Mouse (Mus musculus) thymus, postnatal 10 days (tissue): ENCODE results near the gene Zscan2.

Experiments used
- DNase-seq, 2 experiments: peaks; one replicate each; pipeline ENCODE4 v3.0.0; 2021; ENCODE audit warnings: low spot score in 2 of 2

Zscan2 gene

DNA sequence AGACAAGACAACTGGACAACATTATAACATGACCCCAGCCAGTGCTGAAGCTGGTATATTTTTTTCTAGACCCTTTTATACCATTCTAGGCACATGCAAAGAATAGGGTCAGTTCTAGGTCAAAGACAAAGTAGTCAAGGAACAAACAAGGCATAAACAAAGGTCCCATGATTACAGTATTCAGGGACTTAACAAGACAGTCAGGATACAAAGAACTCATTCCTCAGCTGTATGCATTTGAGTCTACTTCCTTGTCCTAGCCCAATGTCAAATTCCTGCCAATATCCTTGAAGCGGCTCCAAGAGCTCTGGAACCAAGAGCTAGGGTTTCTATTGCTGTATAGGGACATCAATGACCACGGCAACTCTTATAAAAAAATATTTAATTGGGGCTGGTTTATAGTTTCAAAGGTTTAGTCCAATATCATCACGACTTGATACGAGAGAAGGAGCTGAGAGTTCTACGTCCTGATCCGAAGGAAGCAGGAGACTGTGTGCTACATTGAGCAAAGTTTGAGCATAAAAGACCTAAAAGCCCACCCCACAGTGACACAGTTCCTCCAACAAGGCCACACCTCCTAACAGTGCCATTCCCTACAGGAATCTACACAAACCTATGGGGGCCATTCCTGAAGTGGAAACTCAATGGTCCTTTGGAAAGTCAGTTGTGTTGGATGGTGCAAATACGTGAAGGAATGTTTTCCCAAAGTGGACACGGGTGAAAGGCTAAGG lies 16.6 kb upstream of the Zscan2 start:
- no peak for DNase-seq

GRCm38 (mm10) chr7:80844691-80845090 lies 16.0 kb upstream of the Zscan2 start:
- no peak for DNase-seq

GRCm38 (mm10) chr7:80845621-80846279 lies 15.0 kb upstream of the Zscan2 start:
- DNase-seq: no peak

DNA sequence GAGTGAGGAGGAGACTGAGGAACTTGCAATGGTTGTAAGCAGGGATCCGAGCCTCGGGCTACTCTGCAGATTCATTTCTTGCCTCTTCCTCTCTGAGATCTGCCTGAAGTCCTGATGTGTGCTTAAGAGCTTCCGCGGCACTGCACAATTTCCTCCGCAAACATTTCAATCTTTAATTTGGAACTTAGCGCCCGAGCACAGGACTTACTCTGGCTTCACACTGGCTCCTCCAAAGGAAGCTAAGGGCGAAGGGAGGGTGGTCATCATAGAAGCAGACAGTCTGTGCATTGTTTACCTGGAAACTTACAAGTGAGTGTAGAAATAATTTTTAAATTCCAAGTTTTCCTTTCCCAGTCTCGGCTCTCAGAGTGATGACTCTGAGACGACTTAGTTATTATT lies 14.4 kb upstream of the Zscan2 start:
- no peak for DNase-seq

GRCm38 (mm10) chr7:80846709-80847108 lies 14.0 kb upstream of the Zscan2 start:
- no peak for DNase-seq

GRCm38 (mm10) chr7:80849267-80849666 lies 11.5 kb upstream of the Zscan2 start:
- DNase-seq: no peak

GRCm38 (mm10) chr7:80849710-80850109 lies 11.0 kb upstream of the Zscan2 start:
- peak in 1 of 2 experiments; percentile 51 for DNase-seq

- DNase-seq: peak; percentile 41 to 51
These were observed 10.2 kb upstream of the Zscan2 start for GRCm38 (mm10) chr7:80850520-80850919.

- DNase-seq: no peak
These were observed 7.5 kb upstream of the Zscan2 start for GRCm38 (mm10) chr7:80853218-80853617.

- no peak for DNase-seq
These were observed 5.4 kb upstream of the Zscan2 start for GRCm38 (mm10) chr7:80855316-80855715.

GRCm38 (mm10) chr7:80857181-80857580 lies 3.5 kb upstream of the Zscan2 start:
- DNase-seq: peak; percentile 65 to 78

GRCm38 (mm10) chr7:80860227-80860626 lies 493 bp upstream of the Zscan2 start:
- peak; percentile 69 to 71 for DNase-seq

- DNase-seq: no peak
These were observed 1.8 kb downstream of the Zscan2 start for GRCm38 (mm10) chr7:80862475-80862874.

DNA sequence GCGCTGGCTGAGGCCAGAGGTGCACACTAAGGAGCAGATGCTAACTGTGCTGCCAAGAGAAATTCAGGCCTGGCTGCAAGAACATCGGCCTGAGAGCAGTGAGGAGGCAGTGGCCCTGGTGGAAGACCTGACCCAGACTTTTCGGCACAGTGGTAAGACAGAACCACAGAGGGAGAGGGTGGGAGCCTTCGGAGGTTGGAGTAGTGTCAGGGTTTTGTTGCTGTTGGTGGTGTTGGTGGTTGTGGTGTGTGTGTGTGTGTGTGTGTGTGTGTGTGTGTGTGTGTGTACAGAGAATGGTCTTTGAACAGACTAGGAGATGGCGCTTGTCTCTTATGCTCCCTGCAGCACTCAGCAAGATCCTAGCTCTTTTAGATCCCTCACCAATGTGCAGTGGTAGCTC lies 2.8 kb downstream of the Zscan2 start:
- DNase-seq: no peak

DNA sequence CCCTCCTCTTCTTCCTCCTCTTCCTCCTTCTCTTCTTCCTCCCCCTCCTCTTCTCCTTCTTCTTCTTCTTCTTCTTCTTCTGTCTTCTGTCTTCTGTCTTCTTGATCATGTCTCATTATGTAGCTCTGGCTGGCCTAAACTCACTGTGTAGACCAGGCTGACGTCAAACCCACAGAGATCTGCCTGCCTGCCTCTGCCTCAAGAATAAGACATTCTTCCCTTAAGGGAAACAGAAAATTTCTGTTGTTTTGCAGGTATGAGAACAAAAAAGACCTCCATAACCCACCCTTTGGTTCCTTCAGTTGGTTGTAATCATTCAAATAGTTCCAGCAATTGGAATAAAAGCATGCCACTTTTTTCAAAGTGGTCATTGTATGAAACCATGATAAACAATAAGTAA lies 3.4 kb downstream of the Zscan2 start:
- no peak for DNase-seq

DNA sequence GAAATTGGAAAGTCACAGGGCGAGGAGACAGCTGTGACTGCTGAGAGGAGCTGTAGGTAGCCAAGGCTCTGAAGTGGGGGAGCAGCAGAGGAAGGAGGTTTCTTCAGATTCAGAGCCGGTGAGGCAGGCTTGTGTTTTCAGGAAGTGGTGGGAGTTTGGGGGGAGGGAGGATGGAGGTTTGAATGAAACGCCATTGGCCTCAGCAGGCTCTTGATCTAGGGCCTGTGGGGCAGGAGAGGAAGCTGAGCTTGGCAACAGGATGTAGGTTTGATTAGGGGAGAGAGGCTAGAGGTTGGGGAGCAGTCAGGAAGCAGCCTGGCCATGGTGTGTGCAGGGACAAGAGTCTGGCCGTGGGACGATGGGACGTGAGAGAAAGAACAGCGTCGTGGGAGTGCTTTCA lies 4.1 kb downstream of the Zscan2 start:
- DNase-seq: peak; percentile 75 to 84

DNA sequence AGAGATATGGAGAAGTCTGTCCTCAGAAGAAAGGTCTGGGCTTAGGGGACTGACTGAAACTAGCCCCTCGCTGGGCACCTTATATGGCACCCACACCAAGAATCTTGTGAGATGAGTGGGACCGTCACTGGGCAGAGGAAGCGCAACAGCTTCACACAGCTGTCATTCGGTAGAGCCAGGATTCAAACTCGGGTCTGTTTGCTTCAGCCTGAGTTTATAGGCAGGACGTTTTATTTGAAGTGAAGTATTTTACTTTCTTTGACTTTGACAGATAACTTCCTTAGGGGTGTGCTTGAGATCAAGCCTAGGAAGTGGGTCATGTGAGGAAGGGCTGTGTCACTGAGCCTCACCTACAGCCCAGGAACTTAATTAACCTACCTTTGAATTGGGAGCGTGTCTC lies 4.8 kb downstream of the Zscan2 start:
- DNase-seq: no peak

DNA sequence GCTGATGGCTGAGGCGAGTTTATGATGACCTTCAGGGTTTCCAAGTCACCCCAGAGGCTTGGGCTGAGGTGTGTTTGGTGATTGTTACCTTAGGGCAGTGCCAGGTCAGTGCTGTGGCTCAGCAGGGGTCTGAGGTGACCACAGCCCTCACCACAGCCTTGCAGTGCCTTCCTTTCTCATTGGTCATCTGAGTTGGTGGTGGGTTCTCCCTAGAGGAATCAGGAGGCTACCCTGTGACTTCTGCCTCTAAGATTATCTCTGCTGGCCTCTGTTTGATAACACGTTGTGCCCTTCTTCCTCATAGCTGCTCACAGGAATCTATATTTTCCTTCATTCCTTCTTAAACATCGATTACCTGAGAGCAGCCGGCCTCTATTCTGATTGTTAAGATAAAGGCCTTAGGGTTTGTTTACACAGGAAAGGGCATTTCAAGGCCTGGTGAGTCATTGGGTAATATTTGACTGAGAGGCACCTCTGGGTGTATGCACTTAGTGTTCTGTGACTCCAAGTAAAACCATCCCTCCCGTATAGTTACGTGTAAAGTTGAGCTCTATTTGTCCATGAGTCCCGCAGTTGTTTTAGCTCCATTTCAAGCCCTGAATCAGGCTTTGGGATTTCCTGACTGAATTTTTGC lies 5.9 kb downstream of the Zscan2 start:
- no peak for DNase-seq

DNA sequence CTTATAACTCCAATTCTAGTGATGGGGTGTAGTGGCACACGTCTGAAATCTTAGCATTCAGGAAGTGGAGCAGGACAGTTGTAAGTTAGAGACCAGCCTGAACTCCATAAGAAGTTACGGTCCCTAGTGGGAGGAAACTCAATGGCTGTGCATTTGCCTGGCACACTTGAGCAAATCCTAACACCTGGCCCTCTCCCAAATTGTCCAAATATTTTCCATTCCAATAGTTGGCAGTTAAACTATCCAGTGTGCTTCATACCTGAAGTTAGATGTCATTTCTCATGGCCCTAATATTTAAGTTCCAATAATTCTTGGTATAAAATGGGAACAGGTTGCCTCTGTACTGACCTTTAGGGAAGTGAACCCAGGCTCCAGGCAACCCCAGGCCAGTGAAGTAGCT lies 8.0 kb downstream of the Zscan2 start:
- no peak for DNase-seq

GRCm38 (mm10) chr7:80873038-80873437 lies 12.3 kb downstream of the Zscan2 start:
- DNase-seq: no peak

DNA sequence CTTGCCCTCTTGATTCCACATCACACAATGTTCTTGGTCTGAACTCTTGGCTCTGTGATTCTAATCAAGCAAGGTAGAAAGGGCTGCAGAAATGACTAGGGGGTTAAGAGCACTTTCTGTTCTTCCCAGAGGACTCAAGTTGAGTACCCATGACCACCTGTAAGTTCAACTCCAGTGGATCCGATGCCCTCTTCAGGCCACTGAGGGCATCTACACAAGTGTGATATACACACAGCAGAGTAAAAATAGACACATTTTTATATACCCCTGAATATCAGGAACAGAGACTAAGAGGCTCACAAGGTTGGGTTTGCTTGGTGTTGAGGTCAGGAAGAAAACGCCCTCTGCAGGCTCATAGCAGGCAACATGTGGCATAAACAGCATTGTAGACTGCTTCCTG lies 12.9 kb downstream of the Zscan2 start:
- DNase-seq: no peak

- DNase-seq: no peak
These were observed 15.0 kb downstream of the Zscan2 start for GRCm38 (mm10) chr7:80875727-80876126.
